Mouse (Mus musculus) liver, adult 2 months (tissue): Measurements from ENCODE around the gene Adamts12.

Source experiments
- CTCF ChIP-seq: fragments of 200-500 bp; IDR thresholded peaks from 2 replicates; pipeline ENCODE4 v1.5.1; 2011; ENCODE audit warnings: low read depth, low read length, control low read depth
- POLR2A ChIP-seq: fragments of 200-500 bp; IDR thresholded peaks from 2 replicates; pipeline ENCODE4 v1.6.1; 2011; ENCODE audit warnings: low read length, control low read depth; ENCODE audit not compliant: insufficient read depth; ENCODE audit errors: extremely low read depth

DNA sequence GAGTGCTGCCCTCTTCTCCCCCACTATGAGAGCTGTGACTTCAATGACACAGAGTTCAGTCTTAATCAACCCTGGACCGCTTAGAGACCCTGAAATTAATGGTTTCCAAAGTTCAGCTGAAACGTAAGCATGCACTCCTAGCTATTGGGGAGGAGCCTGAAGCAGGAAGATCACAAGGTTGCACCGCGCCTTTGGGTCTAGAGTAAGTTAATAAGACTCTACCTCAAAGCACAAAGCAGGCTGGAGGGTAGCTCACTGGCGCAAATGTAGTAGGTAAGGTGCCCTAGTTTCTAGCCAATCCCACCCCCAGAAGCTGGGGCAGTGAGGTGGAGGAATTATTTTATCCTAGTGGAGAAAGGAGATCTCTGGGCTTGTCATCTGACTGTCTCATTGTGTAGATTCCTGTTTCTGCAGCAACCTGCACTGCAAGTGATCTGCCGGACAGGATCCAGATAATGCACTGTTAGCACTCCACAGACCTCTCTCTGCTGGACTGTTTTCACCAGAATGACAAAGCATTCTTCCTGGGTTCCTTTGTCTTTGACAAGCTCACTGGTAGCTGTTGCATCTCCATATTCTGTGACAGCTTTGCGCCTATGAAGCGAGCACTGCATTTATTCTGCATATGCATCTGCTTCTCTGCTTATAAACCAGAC is 315.0 kb downstream of the Adamts12 start:
- TF ChIP-seq CTCF: no peak
- TF ChIP-seq POLR2A: no peak
